Mouse (Mus musculus) embryonic fibroblast, embryonic 13.5 days (primary cell): ENCODE measurements around the gene 2810408A11Rik. TPM values are rescaled to one million over a fixed set of nuclear protein-coding genes. Genes with fewer than 3 reads are reported as not detected.
"Not testable (repeated sequence)": the region's sequence is repeated elsewhere in the genome, so short reads cannot be mapped to it uniquely, and the experiment has no call there.

Source experiments
- H3K27ac ChIP-seq: 2 replicates; pipeline ENCODE4 v1.5.1; 2012; ENCODE audit warnings: low read length, control low read depth, inconsistent platforms; ENCODE audit not compliant: insufficient read depth
- H3K4me1 ChIP-seq: 2 replicates; pipeline ENCODE4 v1.6.1; 2011; ENCODE audit warnings: low read length; ENCODE audit not compliant: control insufficient read depth, insufficient read depth
- H3K4me3 ChIP-seq: 2 replicates; pipeline ENCODE4 v1.5.1; 2011; ENCODE audit warnings: mild to moderate bottlenecking, control low read depth, low read length; ENCODE audit not compliant: insufficient read depth
- CTCF ChIP-seq: IDR thresholded peaks from 2 replicates; pipeline ENCODE4 v1.5.1; 2011; ENCODE audit warnings: mild to moderate bottlenecking, control low read depth, low read length, moderate library complexity, borderline replicate concordance; ENCODE audit not compliant: insufficient read depth
- POLR2A ChIP-seq: IDR thresholded peaks from 2 replicates; pipeline ENCODE4 v1.6.1; 2011; ENCODE audit warnings: low read depth, mild to moderate bottlenecking, control low read depth, low read length, moderate library complexity
- polyA plus RNA-seq: library from polyadenylated mRNA; stranded (reverse); fragments of >200 nt; gene quantifications from 2 replicates; pipeline ENCODE4 v1.2.4, GENCODE M21; 2011; ENCODE audit warnings: low read depth; ENCODE audit not compliant: missing spikeins, insufficient read length

The 2810408A11Rik gene
- polyA plus RNA-seq, 1 experiment, result 4.9 TPM

- Histone ChIP-seq H3K4me1 (peaks cover 14% of the 10 kb centered on the region), H3K4me3 (peak overlapping the region; percentile 97), H3K27ac (peak overlapping the region; percentile 90)
- TF ChIP-seq POLR2A, result no peak; the same call in 1 of the 2 replicates
- TF ChIP-seq CTCF, result no peak
Measured at GRCm38 (mm10) chr11:69920266-69921031, 19.7 kb upstream of the 2810408A11Rik start.

GRCm38 (mm10) chr11:69919661-69920265 lies 19.0 kb upstream of the 2810408A11Rik start:
- H3K4me1 ChIP-seq, result peaks cover 18% of the 10 kb centered on the region
- no peak for TF ChIP-seq CTCF
- TF ChIP-seq POLR2A, result 0 out of 2 replicates have a peak, but pooled peaks have one; percentile 49
- peak overlapping the region; percentile 90 for H3K27ac ChIP-seq
- H3K4me3 ChIP-seq, result peak overlapping the region; percentile 97

- TF ChIP-seq POLR2A (no peak), CTCF (no peak)
- Histone ChIP-seq H3K4me1 (peaks cover 19% of the 10 kb centered on the region), H3K27ac (no peak overlapping the region), H3K4me3 (peak overlapping the region; percentile 97)
Measured at GRCm38 (mm10) chr11:69919053-69919452, 18.3 kb upstream of the 2810408A11Rik start.

- Histone ChIP-seq H3K4me1 (peaks cover 19% of the 10 kb centered on the region), H3K27ac (no peak overlapping the region), H3K4me3 (no peak overlapping the region)
- TF ChIP-seq CTCF (no peak), POLR2A (no peak)
Measured at GRCm38 (mm10) chr11:69918118-69918517, 17.3 kb upstream of the 2810408A11Rik start.

- TF ChIP-seq CTCF (no peak), POLR2A (no peak)
- Histone ChIP-seq H3K4me1 (peaks cover 19% of the 10 kb centered on the region), H3K27ac (no peak overlapping the region), H3K4me3 (no peak overlapping the region)
Measured at GRCm38 (mm10) chr11:69917379-69917948, 16.7 kb upstream of the 2810408A11Rik start.

- peaks cover 19% of the 10 kb centered on the region for H3K4me1 ChIP-seq
- H3K27ac ChIP-seq, H3K4me3 ChIP-seq: not testable (repeated sequence)
Measured at GRCm38 (mm10) chr11:69916652-69917378, 16.0 kb upstream of the 2810408A11Rik start.

- peaks cover 19% of the 10 kb centered on the region for H3K4me1 ChIP-seq
- H3K4me3 ChIP-seq, result no peak overlapping the region
- H3K27ac ChIP-seq, result no peak overlapping the region
- TF ChIP-seq POLR2A (0 out of 2 replicates have a peak, but pooled peaks have one; percentile 11), CTCF (no peak)
Measured at GRCm38 (mm10) chr11:69915667-69916627, 15.2 kb upstream of the 2810408A11Rik start.

- Histone ChIP-seq H3K27ac (no peak overlapping the region), H3K4me3 (peak overlapping the region; percentile 60), H3K4me1 (peaks cover 19% of the 10 kb centered on the region)
- TF ChIP-seq POLR2A (no peak), CTCF (no peak)
Measured at GRCm38 (mm10) chr11:69914917-69915430, 14.2 kb upstream of the 2810408A11Rik start.
